Mouse (Mus musculus) megakaryocyte, embryonic 14.5 days (primary cell): ENCODE measurements at regions not wholly inside any gene's neighbourhood (a gene's known extent, or its start where the extent isn't known, plus 50 kb on each side); places are given as distances from the start of the nearest gene placed in this dataset.

Experiments
- FLI1 ChIP-seq: IDR thresholded peaks from 2 replicates; pipeline ENCODE4 v1.6.1; 2012; ENCODE audit warnings: low read length, inconsistent platforms, mixed read lengths
- GATA1 ChIP-seq: IDR thresholded peaks from 3 replicates; pipeline ENCODE4 v1.6.1; 2012; ENCODE audit warnings: mixed read lengths, low read length, inconsistent platforms, borderline replicate concordance

DNA sequence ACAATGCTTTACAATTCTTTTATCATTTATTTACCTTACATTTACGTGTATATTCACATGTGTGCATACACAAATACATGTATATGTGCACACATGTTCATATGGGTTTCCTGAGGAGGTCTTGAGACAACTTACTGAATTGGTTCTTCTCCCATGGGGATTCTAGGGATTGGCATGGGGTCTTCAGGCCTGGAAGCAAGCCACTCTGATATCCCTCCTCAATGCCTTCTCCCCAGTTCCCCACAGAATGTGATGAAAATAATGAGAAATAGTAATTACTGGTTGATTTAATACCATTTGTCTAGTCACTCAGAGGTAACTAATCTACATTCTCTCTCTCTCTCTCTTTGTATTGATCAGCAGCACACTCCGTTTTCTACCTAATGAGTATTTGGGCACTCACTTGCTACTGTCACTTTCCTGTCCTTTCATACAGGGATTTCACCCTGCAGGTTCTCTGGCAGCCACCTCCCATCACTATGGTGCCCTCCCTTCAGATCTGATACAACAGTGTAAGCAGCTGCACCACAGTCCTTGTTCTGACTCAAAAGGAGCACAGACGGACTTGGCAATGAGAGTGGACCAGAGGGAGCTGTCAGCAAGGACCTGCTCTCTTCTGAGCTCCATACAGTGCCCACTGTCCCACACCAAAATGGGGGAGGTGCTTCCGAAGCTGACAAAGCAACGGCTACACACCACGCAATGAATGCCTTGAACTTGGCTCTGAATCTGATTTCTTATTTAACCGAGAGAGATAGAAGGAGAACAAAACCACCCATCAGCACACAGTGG is 119.2 kb upstream of the Sec61g start:
- TF ChIP-seq GATA1, result no peak
- TF ChIP-seq FLI1, result no peak
